Mouse (Mus musculus) embryonic fibroblast, embryonic 13.5 days (primary cell): Measurements from ENCODE around the gene Entpd3.

Source experiments
- CTCF ChIP-seq: IDR thresholded peaks from 2 replicates; pipeline ENCODE4 v1.5.1; 2011; ENCODE audit warnings: mild to moderate bottlenecking, control low read depth, low read length, moderate library complexity, borderline replicate concordance; ENCODE audit not compliant: insufficient read depth
- POLR2A ChIP-seq: IDR thresholded peaks from 2 replicates; pipeline ENCODE4 v1.6.1; 2011; ENCODE audit warnings: low read depth, mild to moderate bottlenecking, control low read depth, low read length, moderate library complexity

- TF ChIP-seq CTCF: no peak
- TF ChIP-seq POLR2A: no peak
Observed at GRCm38 (mm10) chr9:120575748-120576661, 36.4 kb downstream of the Entpd3 start.
